Mouse (Mus musculus) liver, embryonic 14.5 days (tissue): ENCODE data around the gene BC016579. TPM values are rescaled to one million over a fixed set of nuclear protein-coding genes. Genes with fewer than 3 reads are reported as not detected.

Experiments used
- ATAC-seq: fragments of 200-750 bp; cut with Nextera tagmentation; 2 replicates; pipeline ENCODE4 v1.8.0; 2017; ENCODE audit warnings: moderate number of reproducible peaks, mild to moderate bottlenecking, moderate library complexity; ENCODE audit not compliant: insufficient read depth
- DNase-seq, 3 experiments: peaks; one replicate each; pipeline ENCODE4 v3.0.0-alpha.2; 2012 to 2013; ENCODE audit warnings: low read depth in 3 of 3, low spot score in 3 of 3
- H3K27ac ChIP-seq: fragments of 300-500 bp; sonication (generic); 2 replicates; pipeline ENCODE4 v1.5.1; 2014; ENCODE audit warnings: moderate library complexity, mild to moderate bottlenecking, control low read depth, inconsistent platforms
- H3K27me3 ChIP-seq: fragments of 300-500 bp; sonication (generic); 2 replicates; pipeline ENCODE4 v1.6.1; 2014; ENCODE audit warnings: mild to moderate bottlenecking, low read length, moderate library complexity; ENCODE audit not compliant: control insufficient read depth, insufficient read depth
- H3K36me3 ChIP-seq: fragments of 300-500 bp; sonication (generic); replicated peaks from 2 replicates; pipeline ENCODE4 v1.6.1; 2014; ENCODE audit warnings: low read depth; ENCODE audit not compliant: control insufficient read depth, insufficient read depth
- H3K4me1 ChIP-seq, 2 experiments: fragments of 200-500 bp in 1 of 2; fragments of 300-500 bp in 1 of 2; sonication (generic) in 1 of 2; replicated peaks; 2 replicates each; pipeline ENCODE4 v1.6.1; 2012 to 2014; ENCODE audit warnings: antibody characterized with exemption in 1 of 2, inconsistent platforms in 1 of 2, low read length in 1 of 2; ENCODE audit not compliant: control insufficient read depth in 2 of 2, insufficient read depth in 2 of 2
- H3K4me2 ChIP-seq: fragments of 300-500 bp; sonication (generic); 2 replicates; pipeline ENCODE4 v1.6.1; 2014; ENCODE audit warnings: low read depth, mild to moderate bottlenecking, control low read depth, moderate library complexity
- H3K4me3 ChIP-seq, 2 experiments: fragments of 200-500 bp in 1 of 2; fragments of 300-500 bp in 1 of 2; sonication (generic) in 1 of 2; 2 replicates each; pipeline ENCODE4 v1.5.1; 2012 to 2014; ENCODE audit warnings: low read depth in 2 of 2, low read length in 2 of 2, mild to moderate bottlenecking in 2 of 2, control low read depth in 1 of 2, inconsistent platforms in 1 of 2, moderate library complexity in 1 of 2; ENCODE audit not compliant: insufficient read depth in 1 of 2
- H3K9ac ChIP-seq: fragments of 300-500 bp; sonication (generic); replicated peaks from 2 replicates; pipeline ENCODE4 v1.6.1; 2014; ENCODE audit warnings: mild to moderate bottlenecking, control low read depth, moderate library complexity
- H3K9me3 ChIP-seq: fragments of 300-500 bp; sonication (generic); 2 replicates; pipeline ENCODE4 v1.6.1; 2016; ENCODE audit warnings: low read length, mixed read lengths; ENCODE audit not compliant: control insufficient read depth
- CTCF ChIP-seq: IDR thresholded peaks from 2 replicates; pipeline ENCODE4 v1.5.1; 2016; ENCODE audit warnings: antibody characterized with exemption, low read depth, control low read depth
- EP300 ChIP-seq: IDR thresholded peaks from 2 replicates; pipeline ENCODE4 v1.6.1; 2016; ENCODE audit warnings: antibody characterized with exemption, low read depth
- WGBS: fragments of 180-500 bp; shearing (Covaris S2); extraction: QIAGEN DNeasy Blood & Tissue Kit; methylation state at CpG from one replicate; pipeline ENCODE4 v1.1.7; 2014; ENCODE audit not compliant: insufficient replicate concordance; 5-methylcytosine and 5-hydroxymethylcytosine counted together
- polyA plus RNA-seq, 2 experiments: library from polyadenylated mRNA; depleted of rRNA in 1 of 2; stranded (reverse) in 1 of 2; unstranded in 1 of 2; fragments of >200 nt; fragmentation: Nextera tagmentation in 1 of 2; extraction: Ambion mirVana in 1 of 2; gene quantifications; 2 replicates each; pipeline versions ENCODE4 v1.2.1 to v1.2.3; 2012 to 2014

Gene BC016579
- polyA plus RNA-seq, 2 experiments: 0.20 to 0.23 TPM

DNA sequence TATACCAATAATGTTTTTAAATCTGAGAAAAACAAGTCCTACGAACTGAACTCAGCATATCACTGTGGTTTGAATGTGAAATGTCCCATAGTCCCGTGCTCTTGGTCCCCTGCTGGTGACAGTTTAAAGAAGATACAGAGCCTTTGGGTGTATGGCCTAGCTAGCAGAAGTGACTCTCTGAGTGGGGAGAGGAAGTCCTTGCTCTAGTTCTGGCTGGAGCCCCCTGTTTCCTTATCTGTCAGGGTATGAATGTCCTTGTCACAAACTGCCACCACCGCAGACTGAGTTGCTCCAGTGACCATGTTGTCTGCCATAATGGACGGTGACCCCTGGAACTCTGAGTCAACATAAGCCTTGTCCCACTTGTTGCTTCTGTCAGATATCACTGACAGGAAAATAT is 30.6 kb downstream of the BC016579 start:
- Histone ChIP-seq H3K9me3 (no peaks in the 10 kb centered on the region), H3K9ac (no peak overlapping the region), H3K27ac (no peak overlapping the region), H3K36me3 (no peaks in the 10 kb centered on the region), H3K4me1 (peaks cover 3 to 18% of the 10 kb centered on the region in 2 experiments), H3K4me2 (no peak overlapping the region), H3K27me3 (no peaks in the 10 kb centered on the region), H3K4me3 (no peak overlapping the region)
- DNase-seq (no peak), ATAC-seq (no peak)
- TF ChIP-seq CTCF (no peak), EP300 (no peak)
- 15% methylated on average over 4 of the region's 4 CpGs for WGBS

DNA sequence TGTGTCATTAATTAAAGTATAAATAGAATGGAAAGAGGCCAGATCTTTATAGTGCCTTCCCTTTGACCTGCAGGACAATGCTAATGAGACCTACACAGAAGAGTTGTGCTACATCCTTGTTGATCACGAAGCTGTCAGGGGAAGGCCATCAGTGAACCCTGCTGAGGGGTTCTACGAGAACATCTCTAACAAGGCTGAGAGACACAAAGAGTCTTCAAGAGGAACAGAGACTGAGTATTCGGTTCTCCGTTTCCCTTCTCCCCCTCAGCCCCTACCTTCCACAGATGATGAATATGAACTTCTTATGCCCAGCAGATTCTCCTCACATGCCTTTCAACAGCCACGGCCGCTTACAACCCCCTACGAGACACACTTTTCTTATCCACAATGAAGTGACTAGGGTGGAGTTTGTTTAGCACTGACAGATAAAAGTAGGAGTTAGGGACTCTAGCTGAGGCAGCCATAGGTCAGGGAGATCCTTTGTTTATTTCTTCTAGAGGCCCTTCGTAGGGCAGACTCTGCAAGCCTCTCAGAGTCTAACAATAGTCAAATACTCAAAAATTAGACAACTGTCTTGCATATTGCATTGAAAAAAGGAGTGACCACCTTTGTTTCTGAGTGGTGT is 34.0 kb downstream of the BC016579 start:
- TF ChIP-seq CTCF: no peak
- TF ChIP-seq EP300: no peak
- Histone ChIP-seq H3K4me2 (no peak overlapping the region), H3K9me3 (no peaks in the 10 kb centered on the region), H3K9ac (no peak overlapping the region), H3K4me1 (peaks cover 3 to 17% of the 10 kb centered on the region in 2 experiments), H3K27me3 (no peaks in the 10 kb centered on the region), H3K36me3 (no peaks in the 10 kb centered on the region), H3K4me3 (no peak overlapping the region), H3K27ac (no peak overlapping the region)
- WGBS: 27% methylated on average over 8 of the region's 8 CpGs
- ATAC-seq (0 out of 2 replicates have a peak, but pooled peaks have one; percentile 50), DNase-seq (no peak)

- no peak overlapping the region for H3K9ac ChIP-seq
- H3K4me2 ChIP-seq: no peak overlapping the region
- H3K27ac ChIP-seq: no peak overlapping the region
- 77% methylated on average over 1 of the region's 1 CpGs for WGBS
- no peaks in the 10 kb centered on the region for H3K27me3 ChIP-seq
- no peak for DNase-seq
- H3K9me3 ChIP-seq: no peaks in the 10 kb centered on the region
- H3K36me3 ChIP-seq: no peaks in the 10 kb centered on the region
- H3K4me3 ChIP-seq: no peak overlapping the region
- peaks cover 3 to 11% of the 10 kb centered on the region in 2 experiments for H3K4me1 ChIP-seq
- ATAC-seq: no peak
- TF ChIP-seq CTCF: no peak
Observed at GRCm38 (mm10) chr16:45615944-45616343, 37.9 kb downstream of the BC016579 start.

GRCm38 (mm10) chr16:45613247-45613646 is 40.6 kb downstream of the BC016579 start:
- Histone ChIP-seq H3K4me3 (no peak overlapping the region), H3K4me2 (no peak overlapping the region), H3K9ac (no peak overlapping the region), H3K27me3 (no peaks in the 10 kb centered on the region), H3K9me3 (no peaks in the 10 kb centered on the region), H3K27ac (no peak overlapping the region), H3K36me3 (no peaks in the 10 kb centered on the region), H3K4me1 (peaks cover 0 to 4% of the 10 kb centered on the region in 2 experiments; a peak in 2 of 4 replicates)
- no peak for TF ChIP-seq EP300
- ATAC-seq (no peak), DNase-seq (no peak)
- WGBS: 71% methylated on average over 2 of the region's 2 CpGs

- H3K4me3 ChIP-seq: no peak within 1 kb of the TSS
- H3K9ac ChIP-seq: no peak within 1 kb of the TSS
- no peaks in the 10 kb centered on the region for H3K36me3 ChIP-seq
- no peaks in the 10 kb centered on the region for H3K27me3 ChIP-seq
- 31% methylated on average over 4 of the region's 4 CpGs for WGBS
- ATAC-seq (no peak), DNase-seq (no peak)
- TF ChIP-seq EP300 (no peak), CTCF (no peak)
- no peak within 1 kb of the TSS for H3K4me2 ChIP-seq
- H3K4me1 ChIP-seq: peaks cover 0 to 4% of the 10 kb centered on the region in 2 experiments; a peak in 2 of 4 replicates
- no peak within 1 kb of the TSS for H3K27ac ChIP-seq
- no peaks in the 10 kb centered on the region for H3K9me3 ChIP-seq
Observed at GRCm38 (mm10) chr16:45610267-45610666, 43.6 kb downstream of the BC016579 start, which contains the start of gene Gcsam. TSS of gene Gcsam (plus strand) at chr16:45610380.
